Mouse (Mus musculus) brain, embryonic 14.5 days (tissue): ENCODE measurements around the gene Akap8.

Experiments used
- CTCF ChIP-seq: fragments of 200-500 bp; IDR thresholded peaks from 2 replicates; pipeline ENCODE4 v1.5.1; 2012; ENCODE audit warnings: inconsistent platforms, mild to moderate bottlenecking, moderate library complexity, borderline replicate concordance; ENCODE audit not compliant: insufficient read depth, insufficient read length; ENCODE audit errors: extremely low read depth
- POLR2A ChIP-seq: fragments of 200-500 bp; IDR thresholded peaks from 2 replicates; pipeline ENCODE4 v1.6.1; 2012; ENCODE audit warnings: mild to moderate bottlenecking, inconsistent platforms, borderline replicate concordance; ENCODE audit not compliant: poor library complexity, insufficient read depth, insufficient read length, severe bottlenecking; ENCODE audit errors: extremely low read depth

- TF ChIP-seq CTCF, result no peak
- TF ChIP-seq POLR2A, result no peak
Measured at GRCm38 (mm10) chr17:32277201-32277600, 43.8 kb downstream of the Akap8 start.
